Mouse (Mus musculus): ENCODE measurements around the gene Trnt1.

Trnt1 gene

GRCm38 (mm10) chr6:106791429-106791828, 22.5 kb downstream of the Trnt1 start:
- no peak for DNase-seq

- DNase-seq = no peak
These were observed 23.6 kb downstream of the Trnt1 start for GRCm38 (mm10) chr6:106792486-106792885.

GRCm38 (mm10) chr6:106793088-106793487, 24.2 kb downstream of the Trnt1 start:
- DNase-seq = no peak

GRCm38 (mm10) chr6:106793621-106794020, 24.7 kb downstream of the Trnt1 start:
- DNase-seq = no peak

- no peak for DNase-seq
These were observed 25.3 kb downstream of the Trnt1 start for GRCm38 (mm10) chr6:106794094-106794814.

- peak; percentile 83 to 95 for DNase-seq
These were observed 30.7 kb downstream of the Trnt1 start, which contains the start of gene Crbn for GRCm38 (mm10) chr6:106799333-106800226. TSS of gene Crbn (minus strand) at chr6:106800077.

- no peak for DNase-seq
These were observed 31.3 kb downstream of the Trnt1 start for GRCm38 (mm10) chr6:106800227-106800557.

GRCm38 (mm10) chr6:106804904-106805303, 36.0 kb downstream of the Trnt1 start:
- no peak for DNase-seq

- DNase-seq = no peak
These were observed 40.2 kb downstream of the Trnt1 start for GRCm38 (mm10) chr6:106809161-106809560.

- no peak for DNase-seq
These were observed 41.8 kb downstream of the Trnt1 start for GRCm38 (mm10) chr6:106810686-106811085.

- DNase-seq = no peak
These were observed 50.3 kb downstream of the Trnt1 start for GRCm38 (mm10) chr6:106819246-106819645.

- no peak for DNase-seq
These were observed 51.0 kb downstream of the Trnt1 start for GRCm38 (mm10) chr6:106819906-106820305.

GRCm38 (mm10) chr6:106820566-106820965, 51.6 kb downstream of the Trnt1 start:
- no peak for DNase-seq

GRCm38 (mm10) chr6:106822329-106822728, 53.4 kb downstream of the Trnt1 start:
- no peak for DNase-seq
